Mouse (Mus musculus): ENCODE measurements around the gene Kifc3.

GRCm38 (mm10) chr8:95099009-95099408 lies 103.6 kb downstream of the Kifc3 start:
- TF ChIP-seq CTCF (IDR thresholded peaks at IDR 0.05; ENCODE audit: low read depth) (peak; percentile 97), EP300 (IDR thresholded peaks at IDR 0.05; ENCODE audit: low read depth) (no peak)

All from heart, postnatal 0 days (tissue).